Mouse (Mus musculus): Measurements from ENCODE around the gene Tekt3.

DNA sequence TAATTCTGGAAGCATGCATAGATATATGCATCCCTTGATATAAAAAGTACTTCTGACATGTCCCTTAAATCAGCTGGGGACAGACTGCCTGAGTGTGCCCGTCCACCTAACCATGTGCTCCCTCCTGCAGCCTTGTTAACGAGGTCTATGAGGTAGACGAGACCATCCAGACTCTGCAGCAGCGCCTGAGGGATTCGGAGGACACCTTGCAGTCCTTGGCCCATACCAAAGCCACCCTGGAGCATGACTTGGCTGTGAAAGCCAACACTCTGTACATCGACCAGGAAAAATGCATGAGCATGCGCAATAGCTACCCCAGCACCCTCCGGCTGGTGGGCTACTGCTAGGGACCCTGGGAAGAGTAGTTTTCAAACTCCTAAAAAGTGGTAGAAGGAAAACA is 33.0 kb downstream of the Tekt3 start:
- no peak for TF ChIP-seq CHD2 (IDR thresholded peaks at IDR 0.05; ENCODE audit: low read depth, low read length)
- TF ChIP-seq HCFC1 (IDR thresholded peaks at IDR 0.05; ENCODE audit: borderline replicate concordance, insufficient read depth, low read length) = no peak
- TF ChIP-seq ZNF384 (IDR thresholded peaks at IDR 0.05; ENCODE audit: low read depth, low read length) = no peak

All from ES-E14 (cell line).